Mouse (Mus musculus): Measurements from ENCODE around the gene Sfxn2.

The Sfxn2 gene

DNA sequence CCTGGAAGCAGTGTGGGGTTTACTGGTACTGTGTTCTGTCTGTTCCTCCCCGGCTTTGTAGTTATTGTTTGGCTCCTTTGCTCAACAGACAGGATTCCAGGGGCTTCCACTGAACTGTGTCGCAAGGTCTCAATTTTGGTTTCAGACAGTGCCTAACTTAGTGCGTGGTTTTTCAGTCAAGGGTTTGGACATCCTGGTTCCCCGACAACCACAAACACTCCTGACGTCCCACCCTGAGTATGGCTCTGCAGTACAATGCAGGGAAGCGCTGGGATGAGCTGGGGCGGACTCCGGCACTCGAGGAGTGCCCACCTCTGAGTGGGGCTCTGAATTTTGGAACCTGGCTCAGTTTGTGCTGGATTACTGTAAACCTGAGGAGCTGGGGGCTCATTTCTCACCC is 56.6 kb downstream of the Sfxn2 start:
- DNase-seq (ENCODE audit: low spot score), result no peak

DNA sequence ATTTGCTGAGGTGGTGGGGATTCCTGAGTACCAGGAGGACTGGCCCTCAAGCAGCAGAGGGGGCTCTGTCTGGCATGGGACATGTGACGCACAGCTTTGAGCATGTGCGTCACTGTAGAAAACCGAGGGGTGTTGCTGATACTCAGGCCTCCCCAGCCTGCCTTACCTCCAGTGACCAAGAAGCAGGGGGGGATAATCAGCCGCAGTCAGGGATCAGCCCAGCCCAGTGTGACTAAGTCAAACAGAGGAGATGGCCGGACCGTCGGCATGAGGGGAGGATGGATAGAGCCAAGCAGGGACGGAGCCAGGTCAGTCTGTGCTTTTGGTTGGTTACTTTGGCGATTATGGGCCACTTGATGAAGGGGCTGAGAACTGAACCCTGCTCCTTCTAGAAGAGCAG is 58.5 kb downstream of the Sfxn2 start:
- DNase-seq (ENCODE audit: low spot score), result no peak

DNA sequence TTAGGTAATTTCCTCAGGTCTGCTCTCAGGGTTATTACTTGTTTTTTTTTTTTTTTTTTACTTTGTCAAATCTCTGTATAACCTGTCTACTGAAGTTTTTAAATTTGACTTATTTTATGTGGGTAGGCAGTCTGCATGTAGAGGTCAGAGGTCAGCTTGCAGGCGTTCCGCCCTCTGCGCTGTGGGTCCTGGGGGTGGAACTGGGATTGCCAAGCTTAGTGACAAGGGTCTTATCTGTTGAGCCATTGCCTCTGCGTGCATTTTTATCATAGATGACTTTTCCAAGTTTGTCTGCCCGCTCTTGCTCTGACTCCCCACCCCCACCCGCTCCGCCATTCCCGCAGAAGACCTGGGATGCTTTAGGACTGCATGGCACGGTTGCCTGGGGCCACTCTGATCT is 62.6 kb downstream of the Sfxn2 start:
- DNase-seq (ENCODE audit: low spot score), result no peak

DNA sequence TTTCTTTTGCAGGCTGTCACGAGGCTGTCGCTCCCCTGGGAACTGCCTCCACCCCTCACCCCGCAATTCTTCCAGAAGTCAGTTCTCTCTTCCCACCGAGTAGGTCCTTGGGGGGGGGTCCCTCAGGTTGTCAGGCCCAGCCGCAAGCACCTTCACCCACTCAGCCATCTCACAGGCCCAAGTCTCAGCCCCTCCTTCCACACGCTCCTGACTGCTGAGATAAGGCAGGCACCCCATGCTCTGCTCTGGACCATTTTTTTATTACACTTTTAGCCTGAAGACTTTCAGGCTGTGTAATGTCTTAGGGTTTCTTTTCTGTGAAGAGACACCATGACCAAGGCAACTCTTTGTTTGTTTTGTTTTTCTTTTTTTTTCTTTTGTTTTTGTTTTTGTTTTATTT is 64.4 kb downstream of the Sfxn2 start:
- no peak for DNase-seq (ENCODE audit: low spot score)

DNA sequence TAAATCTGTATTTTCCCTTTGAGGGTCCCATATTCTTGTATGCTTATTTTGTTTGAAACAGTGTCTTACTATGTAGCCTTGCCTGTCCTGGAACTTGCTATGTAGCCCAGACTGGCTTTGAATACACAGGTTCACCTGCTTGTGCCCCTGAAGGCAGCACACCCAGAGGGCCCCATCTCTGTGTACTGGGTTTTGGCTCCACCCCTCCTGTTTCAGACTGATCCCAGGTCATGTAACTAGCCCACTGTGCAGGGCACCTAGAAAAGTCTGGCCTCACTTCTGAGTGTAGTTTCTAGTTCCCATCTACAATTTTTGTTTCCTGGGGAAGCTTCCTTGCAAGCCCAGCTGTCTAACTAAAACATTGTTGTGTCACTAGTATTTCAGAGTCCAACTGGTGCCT is 65.9 kb downstream of the Sfxn2 start:
- DNase-seq (ENCODE audit: low spot score), result no peak

DNA sequence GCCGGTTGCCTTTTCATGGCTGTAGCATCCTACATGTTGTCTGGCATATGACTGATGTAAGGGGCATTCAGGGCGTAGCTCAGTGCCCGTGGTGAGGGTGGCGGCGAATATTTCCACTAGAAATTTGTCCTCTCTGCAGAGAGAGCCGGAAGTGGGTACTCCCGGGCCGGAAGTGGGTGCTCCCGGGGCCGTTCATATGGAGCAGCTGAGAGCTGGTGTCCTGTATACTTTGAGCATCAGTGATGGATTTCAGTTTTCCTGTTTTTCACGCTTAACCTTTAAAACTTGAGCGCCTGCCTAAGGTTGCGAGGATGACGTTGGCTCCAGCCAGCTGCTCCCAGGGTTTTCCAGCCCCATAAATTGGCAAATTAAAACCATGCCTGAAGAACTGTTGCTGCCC is 66.3 kb downstream of the Sfxn2 start:
- no peak for DNase-seq (ENCODE audit: low spot score)

DNA sequence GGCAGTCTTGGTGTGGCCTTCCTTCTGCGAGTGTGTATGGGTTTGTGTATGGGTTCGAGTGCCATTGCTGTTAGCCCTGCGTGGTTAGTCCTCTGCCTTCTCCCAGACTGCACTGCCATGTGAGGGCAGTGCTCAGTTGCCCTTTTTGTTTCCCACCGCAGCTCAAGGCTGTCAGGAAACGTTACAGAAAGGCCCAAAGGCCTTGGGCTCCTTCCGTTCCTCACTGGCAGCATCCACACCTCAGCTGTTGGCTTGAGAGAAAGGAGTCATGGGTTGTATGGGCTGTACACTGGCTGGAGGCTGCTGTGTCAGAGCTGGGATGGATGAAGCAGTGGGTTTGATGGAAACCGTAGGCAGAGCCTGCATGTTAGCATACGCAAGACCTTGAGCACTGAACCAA is 67.6 kb downstream of the Sfxn2 start:
- no peak for DNase-seq (ENCODE audit: low spot score)

DNA sequence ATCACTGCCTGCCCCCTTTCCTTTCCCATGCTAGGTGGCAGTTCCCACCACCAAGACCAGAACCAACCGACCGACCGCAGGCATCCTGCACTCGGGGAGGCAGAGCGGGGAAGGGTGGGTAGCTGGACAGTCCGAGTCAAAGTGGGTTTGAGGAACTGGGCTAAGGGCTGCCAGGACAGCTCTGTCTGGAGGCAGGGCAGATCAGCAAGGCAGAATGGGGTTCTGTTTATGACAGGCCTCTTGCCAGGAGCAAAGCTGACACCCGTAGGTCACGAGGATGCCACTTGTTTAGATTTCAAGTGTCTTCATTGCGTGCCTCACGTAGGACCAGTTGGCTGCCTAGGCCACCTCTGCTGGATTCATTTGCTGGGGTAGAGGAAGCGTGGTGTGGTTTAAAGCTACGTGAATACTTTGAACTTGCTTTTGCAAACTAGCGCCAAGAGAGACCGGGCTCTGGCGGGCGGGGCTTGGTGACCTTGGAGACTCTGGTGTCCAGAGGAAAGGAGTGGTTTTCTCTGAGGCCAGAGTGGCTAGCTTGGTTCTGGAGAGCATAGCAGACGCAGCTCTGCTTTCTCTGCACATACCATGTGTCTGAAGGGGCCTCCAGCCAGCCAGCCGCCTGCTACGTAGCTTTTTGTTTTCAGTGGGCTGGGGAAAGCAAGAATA is 68.4 kb downstream of the Sfxn2 start:
- DNase-seq (ENCODE audit: low spot score), result peak; percentile 63

DNA sequence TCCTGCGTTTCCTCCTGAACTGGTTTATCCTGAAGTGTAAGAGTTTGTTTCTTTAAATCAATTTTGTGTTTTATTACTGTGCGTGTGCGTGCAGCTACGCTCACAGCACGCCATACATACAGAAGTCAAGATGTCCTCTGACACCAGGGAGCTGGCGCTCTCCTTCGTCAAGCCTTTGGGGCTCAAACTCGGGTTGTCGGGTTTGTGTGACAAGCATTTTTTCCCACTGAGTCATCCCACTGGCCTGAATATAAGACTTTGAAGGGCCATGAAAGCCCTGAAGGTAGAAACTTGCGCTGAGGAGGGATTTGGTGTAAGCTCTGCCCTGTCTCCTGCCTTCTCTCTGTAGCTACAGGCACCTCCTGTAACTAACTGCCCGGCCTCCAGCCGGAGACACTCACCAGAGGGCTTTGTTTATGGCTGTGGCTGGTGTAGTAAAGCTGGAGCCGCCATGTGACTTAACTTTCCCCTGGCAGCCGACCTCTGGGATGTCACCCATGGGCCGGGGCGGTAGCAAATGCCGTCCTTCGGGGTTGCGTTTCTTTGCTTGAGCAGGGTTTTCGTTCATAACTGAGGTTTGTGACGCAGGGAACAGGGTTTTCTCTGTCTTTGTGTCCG is 69.1 kb downstream of the Sfxn2 start:
- DNase-seq (ENCODE audit: low spot score), result no peak

DNA sequence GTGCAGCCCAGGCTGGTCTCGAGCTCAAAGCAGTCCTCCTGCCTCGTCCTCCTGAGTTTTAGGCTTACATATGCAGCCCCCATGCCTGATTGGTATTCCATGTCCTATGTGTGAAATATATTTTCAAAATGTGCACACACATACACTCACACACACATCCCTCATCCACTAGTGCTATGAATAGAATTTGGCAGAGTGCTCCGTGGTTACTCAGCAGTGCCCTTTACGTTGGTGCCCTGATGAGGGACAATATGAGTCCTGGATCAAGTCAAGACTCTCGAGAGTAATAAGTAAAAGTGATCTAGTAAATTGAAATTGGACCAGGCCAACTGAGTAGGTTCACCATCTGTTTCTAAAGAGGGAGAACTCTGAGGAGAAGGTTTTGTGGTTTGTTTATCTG is 70.1 kb downstream of the Sfxn2 start:
- no peak for DNase-seq (ENCODE audit: low spot score)

DNA sequence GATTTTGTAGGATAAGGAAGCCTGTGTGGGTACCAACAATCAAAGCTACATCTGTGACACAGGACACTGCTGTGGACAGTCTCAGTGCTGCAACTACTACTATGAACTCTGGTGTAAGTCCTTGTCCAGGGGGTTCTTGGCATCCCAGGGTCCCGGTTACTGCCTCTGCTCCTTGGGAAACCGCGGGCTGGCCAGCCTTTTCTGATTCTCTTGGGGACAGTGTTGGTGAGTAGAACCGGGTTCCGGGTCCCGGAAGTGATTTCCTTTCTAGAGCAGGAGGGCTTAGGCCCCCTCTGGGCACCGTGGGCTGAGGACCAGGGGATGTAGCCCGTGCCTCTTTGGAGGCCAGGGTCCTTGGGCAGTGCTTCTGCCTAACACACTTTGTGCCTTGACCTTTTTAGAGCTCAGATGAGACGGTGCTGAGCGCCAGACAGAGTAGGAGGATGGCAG is 71.2 kb downstream of the Sfxn2 start:
- no peak for DNase-seq (ENCODE audit: low spot score)

DNA sequence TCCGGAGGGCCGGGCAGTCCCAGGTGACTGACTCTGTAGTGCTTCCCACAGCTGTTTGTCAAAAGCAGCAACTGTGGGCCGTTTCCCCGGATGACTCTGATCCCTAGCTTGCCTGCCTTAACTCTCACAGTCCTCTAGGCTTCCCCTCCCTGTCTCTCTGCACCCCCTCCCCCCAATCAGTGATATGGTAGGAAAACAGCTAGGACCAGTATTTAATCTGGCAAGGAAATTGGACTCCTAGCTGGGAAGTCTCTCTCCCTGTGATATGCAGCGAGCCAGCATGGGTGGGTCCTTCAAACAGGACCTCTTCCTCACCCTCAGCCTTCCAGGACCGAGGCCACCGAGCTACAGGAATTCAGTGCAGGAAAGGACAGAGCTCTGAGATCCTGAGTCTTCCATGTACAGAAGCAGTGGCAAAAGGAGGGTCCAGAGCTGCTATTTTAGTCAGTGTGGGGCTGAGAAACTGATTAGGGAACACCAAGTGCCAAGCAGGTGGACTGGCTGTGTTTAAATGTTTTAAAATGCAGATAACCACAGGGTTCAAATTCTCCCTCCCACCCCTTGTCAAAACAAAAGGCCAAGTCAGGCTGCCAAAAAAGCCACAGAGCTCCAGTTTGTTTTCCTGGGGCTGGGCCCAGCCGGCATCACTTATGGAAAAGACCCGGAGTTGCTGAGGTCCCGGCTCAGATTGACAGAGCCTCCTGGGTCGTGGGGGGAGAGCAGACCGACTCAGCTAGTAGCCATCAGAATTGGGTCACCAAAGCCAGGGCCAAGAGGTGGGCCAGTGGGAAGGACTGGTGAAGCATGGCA is 71.8 kb downstream of the Sfxn2 start:
- DNase-seq (ENCODE audit: low spot score), result peak; percentile 30

DNA sequence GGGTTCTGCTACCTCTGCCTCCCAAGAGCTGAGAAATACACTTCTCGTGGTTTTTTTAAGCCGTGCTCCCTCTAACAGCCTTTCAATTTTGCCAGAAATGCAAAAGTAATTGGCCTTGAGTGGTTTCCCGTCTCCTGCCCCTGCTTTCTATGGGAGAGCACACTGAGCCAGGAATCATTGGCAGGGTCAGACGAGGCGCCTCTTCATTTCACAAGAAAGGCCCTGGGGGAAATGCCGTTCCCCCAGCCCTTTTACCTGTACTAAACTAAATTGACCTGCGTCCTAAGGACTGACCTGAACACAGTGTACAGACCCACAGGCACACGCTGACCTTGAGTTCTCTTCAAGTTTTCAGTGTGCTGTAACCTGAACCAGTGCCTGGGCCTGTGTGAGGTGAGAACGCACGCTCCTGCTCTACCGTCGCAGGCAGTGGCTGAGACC is 72.9 kb downstream of the Sfxn2 start:
- no peak for DNase-seq (ENCODE audit: low spot score)

DNA sequence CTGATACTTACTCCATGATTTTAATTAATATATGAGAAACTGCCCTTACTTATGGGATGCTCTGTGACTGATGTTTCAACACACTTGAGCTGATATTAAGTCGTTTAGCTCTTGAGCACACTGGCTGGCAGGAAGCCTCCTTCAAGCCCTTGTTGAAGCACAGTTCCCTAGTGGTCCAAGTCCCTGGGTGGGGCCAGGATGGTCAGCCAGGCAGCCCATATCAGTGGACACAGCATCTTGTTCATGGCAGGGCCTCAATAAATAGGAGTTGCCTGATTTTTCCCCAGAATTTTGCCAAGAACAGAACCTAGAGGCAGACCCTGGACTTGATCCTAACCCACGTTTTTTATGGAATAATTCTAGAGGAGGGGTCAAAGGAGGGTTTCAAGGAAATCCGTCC is 74.1 kb downstream of the Sfxn2 start:
- no peak for DNase-seq (ENCODE audit: low spot score)
